Mouse (Mus musculus): ENCODE data around the gene Prep. TPM values are rescaled to one million over a fixed set of nuclear protein-coding genes. Genes with fewer than 3 reads are reported as not detected.

The Prep gene
- total and polyA plus RNA-seq, 2 experiments, result 5.7 to 6.2 TPM

DNA sequence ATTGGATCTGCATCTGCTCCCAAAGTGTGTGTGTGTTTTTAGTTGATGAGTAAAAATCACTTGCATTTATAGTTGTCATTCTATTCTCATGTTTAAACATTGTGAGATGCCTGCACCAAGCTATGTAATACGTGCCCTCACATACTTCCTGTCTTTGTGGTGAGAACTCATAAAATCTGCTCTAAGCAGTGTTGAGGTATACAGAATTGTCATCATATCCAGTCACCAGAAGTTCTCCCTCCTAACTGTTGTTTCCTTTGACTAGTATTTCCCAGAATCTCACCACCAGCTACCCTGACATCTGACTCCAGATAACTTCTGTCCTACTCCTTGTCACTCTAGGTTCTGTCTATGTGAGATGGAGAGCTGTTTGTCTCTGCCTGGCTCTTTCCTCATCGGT is 18.3 kb downstream of the Prep start:
- Histone ChIP-seq H3K36me3 (ENCODE audit: control insufficient read depth, insufficient read depth, low read length) (no peaks in the 10 kb centered on the region), H3K4me3 (ENCODE audit: insufficient read depth, low read depth, low read length) (no peak overlapping the region), H3K9ac (ENCODE audit: low read depth, low read length) (no peak overlapping the region), H3K27me3 (ENCODE audit: control insufficient read depth, insufficient read depth, low read length) (no peaks in the 10 kb centered on the region), H3K4me1 (ENCODE audit: control insufficient read depth, insufficient read depth, low read length) (no peaks in the 10 kb centered on the region), H3K79me2 (ENCODE audit: control insufficient read depth, insufficient read depth, low read length) (peaks cover 20% of the 10 kb centered on the region; the same call in 1 of the 2 replicates), H3K27ac (replicated peaks; ENCODE audit: insufficient read depth, low read depth, low read length) (no peak overlapping the region)
- no peak for TF ChIP-seq POLR2A (IDR thresholded peaks at IDR 0.05; ENCODE audit: extremely low read depth, insufficient read depth, low read length)
- TF ChIP-seq CTCF (IDR thresholded peaks at IDR 0.05; ENCODE audit: low read depth, low read length), result no peak
- DNase-seq (ENCODE audit: extremely low read depth, low read depth, low spot score), result no peak
- 86% methylated on average over 2 of the region's 2 CpGs for whole genome bisulfite sequencing

DNA sequence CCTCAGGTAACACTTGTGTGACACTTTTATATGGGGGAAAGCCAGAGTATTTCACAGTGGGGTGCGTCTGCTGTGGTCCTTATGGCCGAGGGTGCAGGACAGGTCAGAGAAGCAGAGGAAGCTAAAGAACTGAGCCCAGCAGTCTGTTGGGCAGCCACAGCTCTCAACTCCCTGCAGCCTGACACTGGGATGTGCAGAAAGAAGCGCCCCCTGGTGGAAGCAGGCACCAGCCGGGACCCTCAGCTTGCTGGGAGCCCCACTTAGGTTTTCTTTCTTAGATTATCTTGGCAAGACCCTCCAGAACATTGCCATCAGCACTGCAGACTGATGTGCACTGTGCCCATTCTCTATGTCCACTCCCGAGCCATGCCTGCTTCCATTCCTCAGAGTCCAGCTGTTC is 19.6 kb downstream of the Prep start:
- Histone ChIP-seq H3K4me3 (ENCODE audit: insufficient read depth, low read depth, low read length) (no peak overlapping the region), H3K4me1 (ENCODE audit: control insufficient read depth, insufficient read depth, low read length) (no peaks in the 10 kb centered on the region), H3K79me2 (ENCODE audit: control insufficient read depth, insufficient read depth, low read length) (peaks cover 20% of the 10 kb centered on the region; the same call in 1 of the 2 replicates), H3K9ac (ENCODE audit: low read depth, low read length) (no peak overlapping the region), H3K27me3 (ENCODE audit: control insufficient read depth, insufficient read depth, low read length) (no peaks in the 10 kb centered on the region), H3K36me3 (ENCODE audit: control insufficient read depth, insufficient read depth, low read length) (no peaks in the 10 kb centered on the region), H3K27ac (replicated peaks; ENCODE audit: insufficient read depth, low read depth, low read length) (no peak overlapping the region)
- TF ChIP-seq POLR2A (IDR thresholded peaks at IDR 0.05; ENCODE audit: extremely low read depth, insufficient read depth, low read length) (no peak), CTCF (IDR thresholded peaks at IDR 0.05; ENCODE audit: low read depth, low read length) (peak; percentile 63)
- no peak for DNase-seq (ENCODE audit: extremely low read depth, low read depth, low spot score)
- 55% methylated on average over 5 of the region's 5 CpGs for WGBS

GRCm38 (mm10) chr10:45091462-45092079 is 24.6 kb downstream of the Prep start:
- no peak overlapping the region for H3K4me3 ChIP-seq (ENCODE audit: insufficient read depth, low read depth, low read length)
- 92% methylated on average over 8 of the region's 8 CpGs for WGBS
- H3K9ac ChIP-seq (ENCODE audit: low read depth, low read length), result no peak overlapping the region
- peaks cover 7% of the 10 kb centered on the region; the same call in 1 of the 2 replicates for H3K79me2 ChIP-seq (ENCODE audit: control insufficient read depth, insufficient read depth, low read length)
- TF ChIP-seq POLR2A (IDR thresholded peaks at IDR 0.05; ENCODE audit: extremely low read depth, insufficient read depth, low read length) (no peak), CTCF (IDR thresholded peaks at IDR 0.05; ENCODE audit: low read depth, low read length) (no peak)
- H3K27me3 ChIP-seq (ENCODE audit: control insufficient read depth, insufficient read depth, low read length), result no peaks in the 10 kb centered on the region
- no peak overlapping the region for H3K27ac ChIP-seq (replicated peaks; ENCODE audit: insufficient read depth, low read depth, low read length)
- no peak for DNase-seq (ENCODE audit: extremely low read depth, low read depth, low spot score)
- H3K4me1 ChIP-seq (ENCODE audit: control insufficient read depth, insufficient read depth, low read length), result no peaks in the 10 kb centered on the region
- H3K36me3 ChIP-seq (ENCODE audit: control insufficient read depth, insufficient read depth, low read length), result peaks cover 8% of the 10 kb centered on the region; the same call in 1 of the 2 replicates

DNA sequence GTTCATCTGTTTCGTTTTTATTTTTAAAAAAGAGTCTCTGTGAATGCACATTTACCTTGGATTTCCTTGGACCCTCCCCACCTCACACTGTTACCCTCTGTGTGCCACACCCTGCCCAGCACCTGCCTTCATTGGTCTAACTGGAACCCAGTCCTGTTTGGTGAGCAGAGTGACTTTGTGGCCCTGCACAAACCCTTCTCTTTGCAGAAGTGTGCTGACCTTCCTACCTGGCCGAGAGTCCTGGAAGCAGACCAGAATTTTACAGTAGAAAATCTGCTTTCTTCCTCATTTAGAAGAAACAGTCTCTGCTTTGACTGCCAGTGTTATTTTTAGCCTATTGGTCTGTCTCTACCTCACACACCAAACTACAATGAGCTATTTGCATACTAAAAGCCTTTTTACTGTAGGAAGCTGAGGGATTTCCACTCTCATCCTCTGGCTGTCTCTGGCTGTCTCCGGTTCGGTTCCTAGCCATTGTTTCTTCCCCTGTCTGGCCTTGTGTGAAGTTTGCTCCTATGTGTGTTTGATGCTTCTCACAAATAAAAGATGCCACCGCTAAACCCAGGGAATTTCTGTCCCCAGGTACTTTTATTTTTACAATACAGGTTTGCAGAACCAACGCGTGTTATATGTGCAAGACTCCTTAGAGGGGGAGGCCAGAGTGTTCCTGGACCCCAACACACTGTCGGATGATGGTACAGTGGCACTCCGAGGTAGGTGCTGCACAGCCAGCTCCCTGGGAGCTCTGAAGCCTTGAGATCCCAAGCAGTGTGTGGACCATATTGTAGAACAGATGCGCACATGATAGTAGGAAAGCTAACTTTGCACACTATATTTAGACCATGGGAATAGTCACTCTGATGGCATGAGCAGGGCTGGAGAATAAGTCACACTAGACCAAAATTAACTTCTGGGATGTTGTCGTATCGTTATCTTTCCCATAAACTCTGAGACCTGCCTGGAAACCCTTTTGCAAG is 25.4 kb downstream of the Prep start:
- no peak overlapping the region for H3K9ac ChIP-seq (ENCODE audit: low read depth, low read length)
- TF ChIP-seq POLR2A (IDR thresholded peaks at IDR 0.05; ENCODE audit: extremely low read depth, insufficient read depth, low read length), result no peak
- no peak for TF ChIP-seq CTCF (IDR thresholded peaks at IDR 0.05; ENCODE audit: low read depth, low read length)
- H3K79me2 ChIP-seq (ENCODE audit: control insufficient read depth, insufficient read depth, low read length), result peaks cover 6% of the 10 kb centered on the region; the same call in 1 of the 2 replicates
- no peaks in the 10 kb centered on the region for H3K4me1 ChIP-seq (ENCODE audit: control insufficient read depth, insufficient read depth, low read length)
- WGBS, result 86% methylated on average over 12 of the region's 12 CpGs
- H3K4me3 ChIP-seq (ENCODE audit: insufficient read depth, low read depth, low read length), result no peak overlapping the region
- no peak overlapping the region for H3K27ac ChIP-seq (replicated peaks; ENCODE audit: insufficient read depth, low read depth, low read length)
- no peak for DNase-seq (ENCODE audit: extremely low read depth, low read depth, low spot score)
- peaks cover 11% of the 10 kb centered on the region; the same call in 1 of the 2 replicates for H3K36me3 ChIP-seq (ENCODE audit: control insufficient read depth, insufficient read depth, low read length)
- H3K27me3 ChIP-seq (ENCODE audit: control insufficient read depth, insufficient read depth, low read length), result no peaks in the 10 kb centered on the region

GRCm38 (mm10) chr10:45098751-45099150 is 31.7 kb downstream of the Prep start:
- DNase-seq (ENCODE audit: extremely low read depth, low read depth, low spot score), result peak; percentile 60
- TF ChIP-seq CTCF (IDR thresholded peaks at IDR 0.05; ENCODE audit: low read depth, low read length) (peak; percentile 30; the same call in 1 of the 2 replicates), POLR2A (IDR thresholded peaks at IDR 0.05; ENCODE audit: extremely low read depth, insufficient read depth, low read length) (no peak)
- H3K27ac ChIP-seq (replicated peaks; ENCODE audit: insufficient read depth, low read depth, low read length), result no peak overlapping the region
- peaks cover 7% of the 10 kb centered on the region; the same call in 1 of the 2 replicates for H3K36me3 ChIP-seq (ENCODE audit: control insufficient read depth, insufficient read depth, low read length)
- H3K27me3 ChIP-seq (ENCODE audit: control insufficient read depth, insufficient read depth, low read length), result no peaks in the 10 kb centered on the region
- H3K79me2 ChIP-seq (ENCODE audit: control insufficient read depth, insufficient read depth, low read length), result no peaks in the 10 kb centered on the region
- H3K9ac ChIP-seq (ENCODE audit: low read depth, low read length), result no peak overlapping the region
- no peak overlapping the region for H3K4me3 ChIP-seq (ENCODE audit: insufficient read depth, low read depth, low read length)
- WGBS, result 87% methylated on average over 2 of the region's 2 CpGs
- H3K4me1 ChIP-seq (ENCODE audit: control insufficient read depth, insufficient read depth, low read length), result peaks cover 6% of the 10 kb centered on the region; the same call in 1 of the 2 replicates

Data from liver, adult 2 months (tissue).